Mouse (Mus musculus): ENCODE measurements at regions not wholly inside any gene's neighbourhood (a gene's known extent, or its start where the extent isn't known, plus 50 kb on each side); places are given as distances from the start of the nearest gene placed in this dataset.
A peak's percentile ranks its signal among the peaks of the same experiment; 100 is the strongest.

- no peak for TF ChIP-seq CTCF (conservative IDR thresholded peaks at IDR 0.05)
- Histone ChIP-seq H3K4me3 (no peak overlapping the region), H3K27ac (no peak overlapping the region)
- no peak for DNase-seq (ENCODE audit: low spot score in 2 of 2)
Measured at GRCm38 (mm10) chr2:148537251-148537650, 93.9 kb upstream of the Cd93 start.

- no peak for DNase-seq (ENCODE audit: low spot score in 2 of 2)
- Histone ChIP-seq H3K4me3 (no peak overlapping the region), H3K27ac (no peak overlapping the region)
- TF ChIP-seq CTCF (conservative IDR thresholded peaks at IDR 0.05) = no peak
Measured at GRCm38 (mm10) chr2:148536608-148537007, 93.2 kb upstream of the Cd93 start.

- no peak overlapping the region for H3K27ac ChIP-seq
- H3K4me3 ChIP-seq = no peak overlapping the region
- peak in 1 of 2 experiments; percentile 19 for DNase-seq (ENCODE audit: low spot score in 2 of 2)
- peak; percentile 79 for TF ChIP-seq CTCF (conservative IDR thresholded peaks at IDR 0.05)
Measured at GRCm38 (mm10) chr2:148535562-148536180, 92.3 kb upstream of the Cd93 start.

- TF ChIP-seq CTCF (conservative IDR thresholded peaks at IDR 0.05) = no peak
- no peak for DNase-seq (ENCODE audit: low spot score in 2 of 2)
- Histone ChIP-seq H3K4me3 (no peak overlapping the region), H3K27ac (no peak overlapping the region)
Measured at GRCm38 (mm10) chr2:148532051-148532450, 88.7 kb upstream of the Cd93 start.

- Histone ChIP-seq H3K4me3 (no peak overlapping the region), H3K27ac (no peak overlapping the region)
- no peak for TF ChIP-seq CTCF (conservative IDR thresholded peaks at IDR 0.05)
- DNase-seq (ENCODE audit: low spot score in 2 of 2) = no peak
Measured at GRCm38 (mm10) chr2:148530546-148530945, 87.2 kb upstream of the Cd93 start.

GRCm38 (mm10) chr2:148529900-148530299 is 86.5 kb upstream of the Cd93 start:
- no peak for DNase-seq (ENCODE audit: low spot score in 2 of 2)
- no peak overlapping the region for H3K4me3 ChIP-seq
- no peak for TF ChIP-seq CTCF (conservative IDR thresholded peaks at IDR 0.05)
- no peak overlapping the region for H3K27ac ChIP-seq

- no peak for TF ChIP-seq CTCF (conservative IDR thresholded peaks at IDR 0.05)
- H3K4me3 ChIP-seq = no peak overlapping the region
- no peak for DNase-seq (ENCODE audit: low spot score in 2 of 2)
- H3K27ac ChIP-seq = no peak overlapping the region
Measured at GRCm38 (mm10) chr2:148527755-148528154, 84.4 kb upstream of the Cd93 start.

GRCm38 (mm10) chr2:148525496-148525895 is 82.1 kb upstream of the Cd93 start:
- no peak overlapping the region for H3K27ac ChIP-seq
- no peak for DNase-seq (ENCODE audit: low spot score in 2 of 2)
- H3K4me3 ChIP-seq = no peak overlapping the region
- TF ChIP-seq CTCF (conservative IDR thresholded peaks at IDR 0.05) = no peak

GRCm38 (mm10) chr2:148523401-148523800 is 80.0 kb upstream of the Cd93 start:
- DNase-seq (ENCODE audit: low spot score in 2 of 2) = no peak
- Histone ChIP-seq H3K4me3 (no peak overlapping the region), H3K27ac (no peak overlapping the region)
- TF ChIP-seq CTCF (conservative IDR thresholded peaks at IDR 0.05) = no peak

GRCm38 (mm10) chr2:148522936-148523335 is 79.6 kb upstream of the Cd93 start:
- Histone ChIP-seq H3K4me3 (no peak overlapping the region), H3K27ac (no peak overlapping the region)
- DNase-seq (ENCODE audit: low spot score in 2 of 2) = no peak
- no peak for TF ChIP-seq CTCF (conservative IDR thresholded peaks at IDR 0.05)

- no peak for DNase-seq (ENCODE audit: low spot score in 2 of 2)
- no peak overlapping the region for H3K27ac ChIP-seq
- TF ChIP-seq CTCF (conservative IDR thresholded peaks at IDR 0.05) = no peak
- H3K4me3 ChIP-seq = no peak overlapping the region
Measured at GRCm38 (mm10) chr2:148521966-148522575, 78.7 kb upstream of the Cd93 start.

- DNase-seq (ENCODE audit: low spot score in 2 of 2) = no peak
- H3K27ac ChIP-seq = no peak overlapping the region
- H3K4me3 ChIP-seq = no peak overlapping the region
- no peak for TF ChIP-seq CTCF (conservative IDR thresholded peaks at IDR 0.05)
Measured at GRCm38 (mm10) chr2:148520291-148520690, 76.9 kb upstream of the Cd93 start.

- TF ChIP-seq CTCF (conservative IDR thresholded peaks at IDR 0.05) = no peak
- no peak overlapping the region for H3K27ac ChIP-seq
- H3K4me3 ChIP-seq = no peak overlapping the region
- no peak for DNase-seq (ENCODE audit: low spot score in 2 of 2)
Measured at GRCm38 (mm10) chr2:148519689-148520290, 76.4 kb upstream of the Cd93 start.

- no peak overlapping the region for H3K4me3 ChIP-seq
- no peak for DNase-seq (ENCODE audit: low spot score in 2 of 2)
- no peak for TF ChIP-seq CTCF (conservative IDR thresholded peaks at IDR 0.05)
Measured at GRCm38 (mm10) chr2:148517906-148518305, 74.5 kb upstream of the Cd93 start.

More at GRCm38 (mm10) chr2:148517906-148518305, 74.5 kb upstream of the Cd93 start:
- no peak overlapping the region for H3K27ac ChIP-seq
